Comparison of ENCODE assay signal across 17 mouse cellular contexts in genomic region chr11:19154813-19155616, GRCm38 (mm10).
"Had no signal": no experiment of that assay in that cellular context is flagged by ENCODE, and none has a peak within 500 bp of the region (broad histone marks: within the 10 kb centered on the region; RNA-seq: fewer than 3 reads in every experiment).

No protein-coding gene starts in this region.

- H3K9ac ChIP-seq: lung, embryonic 14.5 days; midbrain, embryonic 12.5 days; neural tube, embryonic 12.5 days had no signal

- H3K27ac ChIP-seq: midbrain, embryonic 10.5 days; midbrain, embryonic 12.5 days; neural tube, embryonic 12.5 days had no signal

- H3K27me3 ChIP-seq: megakaryocyte, embryonic 14.5 days; midbrain, embryonic 12.5 days; neural tube, embryonic 12.5 days had no signal

- H3K4me1 ChIP-seq: megakaryocyte, embryonic 14.5 days; neural tube, embryonic 12.5 days had no signal

- H3K4me2 ChIP-seq: lung, embryonic 14.5 days; midbrain, embryonic 12.5 days; neural tube, embryonic 12.5 days had no signal

- ATAC-seq: midbrain, embryonic 16.5 days had no signal

- H3K9me3 ChIP-seq: megakaryocyte, embryonic 14.5 days; midbrain, embryonic 10.5 days; midbrain, embryonic 12.5 days; neural tube, embryonic 12.5 days had no signal

- H3K4me3 ChIP-seq: megakaryocyte, embryonic 14.5 days; midbrain, embryonic 10.5 days; midbrain, embryonic 12.5 days; myocyte; neural tube, embryonic 12.5 days had no signal

- DNase-seq: lung, adult 18-20 months; lung, embryonic 14.5 days; lung, postnatal 10 days; lung, postnatal 4 days; midbrain, embryonic 14.5 days; right cerebral cortex, postnatal 14 days; right cerebral cortex, postnatal 4 days; spleen, adult 18-20 months; thymus, adult 18-20 months; thymus, postnatal 14 days; thymus, postnatal 36 days had no signal

- H3K36me3 ChIP-seq: midbrain, embryonic 10.5 days; midbrain, embryonic 12.5 days; neural tube, embryonic 12.5 days had no signal
